Comparison of ENCODE assay signal across 29 mouse cellular contexts in genomic region chr5:96579938-96580337, GRCm38 (mm10).
A peak's percentile ranks its signal among the peaks of the same experiment; 100 is the strongest.
DNase-seq lines count a peak whose midpoint lies in the region; ATAC-seq and TF ChIP-seq lines count a peak whose summit lies in the region.
"Had no signal": no experiment of that assay in that cellular context is flagged by ENCODE, and none has a peak within 500 bp of the region (broad histone marks: within the 10 kb centered on the region; RNA-seq: fewer than 3 reads in every experiment).

No protein-coding gene starts in this region.

- DNase-seq in heart, adult 11 months, result no peak
- DNase-seq in ZHBTc4 (ENCODE audit: low read depth, low spot score), result peak; percentile 9
- DNase-seq in embryonic facial prominence, embryonic 11.5 days (ENCODE audit: low spot score), result peak; percentile 41
- no peak for DNase-seq in cerebellum, adult 2 months
- DNase-seq: adrenal gland, postnatal 14 days; cerebellum, adult 18-20 months; cerebellum, postnatal 14 days; gastrocnemius, postnatal 25 days; heart, postnatal 4 days; kidney, adult 9 months; kidney, postnatal 10 days; layer of hippocampus, postnatal 36 days; left cerebral cortex, postnatal 4 days; liver, postnatal 0 days; lung, postnatal 4 days; right cerebral cortex, adult 18-20 months; spleen, adult 18-20 months; thymus, adult 2 months; thymus, postnatal 36 days had no signal

- peaks cover 7% of the 10 kb centered on the region for H3K4me1 ChIP-seq in heart, embryonic 12.5 days (replicated peaks)
- H3K4me1 ChIP-seq in embryonic facial prominence, embryonic 11.5 days (ENCODE audit: control insufficient read depth, insufficient read depth, low read length), result no peaks in the 10 kb centered on the region
- peaks cover 2% of the 10 kb centered on the region; the same call in 1 of the 2 replicates for H3K4me1 ChIP-seq in midbrain, embryonic 16.5 days (ENCODE audit: control insufficient read depth, insufficient read depth, low read length)
- H3K4me1 ChIP-seq in cerebellum, adult 2 months (ENCODE audit: control insufficient read depth, insufficient read depth, low read length), result no peaks in the 10 kb centered on the region
- H3K4me1 ChIP-seq in intestine, embryonic 15.5 days (replicated peaks), result 0 out of 2 replicates have a peak, but pooled peaks cover 2% of the 10 kb centered on the region
- H3K4me1 ChIP-seq: forebrain, embryonic 13.5 days; hindbrain, embryonic 13.5 days; liver, embryonic 12.5 days; megakaryocyte, embryonic 14.5 days had no signal

- H3K9me3 ChIP-seq in heart, embryonic 12.5 days (replicated peaks), result no peaks in the 10 kb centered on the region
- H3K9me3 ChIP-seq in embryonic facial prominence, embryonic 11.5 days (replicated peaks; ENCODE audit: control insufficient read depth, low read length), result no peaks in the 10 kb centered on the region
- H3K9me3 ChIP-seq in midbrain, embryonic 16.5 days (replicated peaks; ENCODE audit: control insufficient read depth, low read length, poor library complexity, severe bottlenecking), result no peaks in the 10 kb centered on the region
- no peaks in the 10 kb centered on the region for H3K9me3 ChIP-seq in intestine, embryonic 15.5 days
- H3K9me3 ChIP-seq: hindbrain, embryonic 13.5 days; liver, embryonic 12.5 days; neural tube, embryonic 15.5 days had no signal

- ATAC-seq in heart, embryonic 12.5 days (ENCODE audit: insufficient number of reproducible peaks, low FRiP score), result no peak
- no peak for ATAC-seq in embryonic facial prominence, embryonic 11.5 days (replicated peaks; ENCODE audit: insufficient number of reproducible peaks, low FRiP score, low TSS enrichment, low read depth)
- ATAC-seq in midbrain, embryonic 16.5 days, result peak; percentile 45; the same call in 1 of the 2 replicates
- ATAC-seq in intestine, embryonic 15.5 days, result no peak
- ATAC-seq: forebrain, embryonic 13.5 days; intestine, postnatal 0 days; liver, embryonic 12.5 days; liver, postnatal 0 days had no signal

- peak overlapping the region; percentile 2; the same call in 1 of the 2 replicates for H3K4me2 ChIP-seq in heart, embryonic 12.5 days
- no peak overlapping the region for H3K4me2 ChIP-seq in embryonic facial prominence, embryonic 11.5 days (ENCODE audit: low read depth, low read length)
- H3K4me2 ChIP-seq in midbrain, embryonic 16.5 days (ENCODE audit: low read length), result no peak overlapping the region
- H3K4me2 ChIP-seq in intestine, embryonic 15.5 days (replicated peaks), result no peak overlapping the region
- H3K4me2 ChIP-seq: forebrain, embryonic 13.5 days; heart, embryonic 11.5 days; hindbrain, embryonic 13.5 days; liver, embryonic 12.5 days; neural tube, embryonic 15.5 days had no signal

- H3K36me3 ChIP-seq in heart, embryonic 12.5 days, result peaks cover 12% of the 10 kb centered on the region
- no peaks in the 10 kb centered on the region for H3K36me3 ChIP-seq in embryonic facial prominence, embryonic 11.5 days (replicated peaks; ENCODE audit: control insufficient read depth, insufficient read depth, low read depth, low read length)
- H3K36me3 ChIP-seq in midbrain, embryonic 16.5 days (ENCODE audit: control insufficient read depth, insufficient read depth, low read length), result no peaks in the 10 kb centered on the region
- no peaks in the 10 kb centered on the region for H3K36me3 ChIP-seq in intestine, embryonic 15.5 days
- H3K36me3 ChIP-seq: hindbrain, embryonic 13.5 days; liver, embryonic 12.5 days; neural tube, embryonic 15.5 days had no signal

- H3K4me3 ChIP-seq in heart, embryonic 12.5 days, result no peak overlapping the region
- no peak overlapping the region for H3K4me3 ChIP-seq in embryonic facial prominence, embryonic 11.5 days (ENCODE audit: low read depth, low read length)
- H3K4me3 ChIP-seq in midbrain, embryonic 16.5 days (ENCODE audit: low read depth, low read length), result no peak overlapping the region
- H3K4me3 ChIP-seq in cerebellum, adult 2 months (replicated peaks; ENCODE audit: insufficient read depth, low read depth, low read length), result no peak overlapping the region
- H3K4me3 ChIP-seq in intestine, embryonic 15.5 days (replicated peaks), result no peak overlapping the region
- H3K4me3 ChIP-seq: forebrain, embryonic 13.5 days; hindbrain, embryonic 13.5 days; liver, embryonic 12.5 days; megakaryocyte, embryonic 14.5 days; neural tube, embryonic 15.5 days had no signal

- no peak for TF ChIP-seq POLR2A in cerebellum, adult 2 months (IDR thresholded peaks at IDR 0.05; ENCODE audit: borderline replicate concordance, insufficient read depth, low read length)

- H3K27ac ChIP-seq in heart, embryonic 12.5 days (ENCODE audit: poor library complexity, severe bottlenecking), result no peak overlapping the region
- no peak overlapping the region for H3K27ac ChIP-seq in embryonic facial prominence, embryonic 11.5 days (replicated peaks; ENCODE audit: low read depth, low read length)
- no peak overlapping the region for H3K27ac ChIP-seq in midbrain, embryonic 16.5 days (ENCODE audit: low read length)
- no peak overlapping the region for H3K27ac ChIP-seq in cerebellum, adult 2 months (ENCODE audit: insufficient read depth, low read length)
- no peak overlapping the region for H3K27ac ChIP-seq in intestine, embryonic 15.5 days
- H3K27ac ChIP-seq: forebrain, embryonic 13.5 days; hindbrain, embryonic 13.5 days; liver, embryonic 12.5 days; neural tube, embryonic 15.5 days had no signal

- no peak overlapping the region for H3K9ac ChIP-seq in heart, embryonic 12.5 days
- H3K9ac ChIP-seq in embryonic facial prominence, embryonic 11.5 days (replicated peaks; ENCODE audit: low read length), result no peak overlapping the region
- H3K9ac ChIP-seq in midbrain, embryonic 16.5 days (ENCODE audit: low read depth, low read length), result no peak overlapping the region
- H3K9ac ChIP-seq in intestine, embryonic 15.5 days, result no peak overlapping the region
- H3K9ac ChIP-seq: forebrain, embryonic 13.5 days; hindbrain, embryonic 13.5 days; liver, embryonic 12.5 days; liver, postnatal 0 days; neural tube, embryonic 15.5 days had no signal

- WGBS in heart, embryonic 12.5 days, result 38% methylated on average over 5 of the region's 5 CpGs
- whole genome bisulfite sequencing in embryonic facial prominence, embryonic 11.5 days, result 40% methylated on average over 5 of the region's 5 CpGs
- 57% methylated on average over 5 of the region's 5 CpGs for WGBS in midbrain, embryonic 16.5 days
- 91% methylated on average over 5 of the region's 5 CpGs for WGBS in cerebellum, adult 2 months
- WGBS in intestine, embryonic 15.5 days, result 78% methylated on average over 5 of the region's 5 CpGs

- TF ChIP-seq CTCF in cerebellum, adult 2 months (IDR thresholded peaks at IDR 0.05; ENCODE audit: borderline replicate concordance, insufficient read depth, low read depth, low read length), result no peak

- no peaks in the 10 kb centered on the region for H3K27me3 ChIP-seq in heart, embryonic 12.5 days (replicated peaks)
- H3K27me3 ChIP-seq in embryonic facial prominence, embryonic 11.5 days (ENCODE audit: control insufficient read depth, insufficient read depth, low read length), result no peaks in the 10 kb centered on the region
- no peaks in the 10 kb centered on the region for H3K27me3 ChIP-seq in midbrain, embryonic 16.5 days (ENCODE audit: control insufficient read depth, insufficient read depth, low read depth, low read length)
- H3K27me3 ChIP-seq in cerebellum, adult 2 months (ENCODE audit: control insufficient read depth, insufficient read depth, low read length), result no peaks in the 10 kb centered on the region
- no peaks in the 10 kb centered on the region for H3K27me3 ChIP-seq in intestine, embryonic 15.5 days (replicated peaks)
- H3K27me3 ChIP-seq: forebrain, embryonic 13.5 days; hindbrain, embryonic 13.5 days; liver, embryonic 12.5 days; megakaryocyte, embryonic 14.5 days; neural tube, embryonic 15.5 days had no signal

Comparison
In these comparisons a context has a peak if more than half of its experiments do, and no peak if none do; other contexts are left out.
1. DNase-seq: peak in ZHBTc4 (single experiment) and embryonic facial prominence, embryonic 11.5 days (single experiment); none in heart, adult 11 months (single experiment) and cerebellum, adult 2 months (0 of 2).